Mouse (Mus musculus) midbrain, embryonic 12.5 days (tissue): ENCODE measurements around the gene Magea6. TPM values are rescaled to one million over a fixed set of nuclear protein-coding genes. Genes with fewer than 3 reads are reported as not detected.
"Not testable (repeated sequence)": the region's sequence is repeated elsewhere in the genome, so short reads cannot be mapped to it uniquely, and the experiment has no call there.

Source experiments
- ATAC-seq: fragments of 200-750 bp; cut with Nextera tagmentation; 2 replicates; pipeline ENCODE4 v1.8.0; 2017; ENCODE audit warnings: low read depth, moderate TSS enrichment, moderate library complexity; ENCODE audit not compliant: low FRiP score
- H3K27ac ChIP-seq: fragments of 300-500 bp; sonication (generic); replicated peaks from 2 replicates; pipeline ENCODE4 v1.5.1; 2016; ENCODE audit warnings: mild to moderate bottlenecking
- H3K27me3 ChIP-seq: fragments of 300-500 bp; sonication (generic); 2 replicates; pipeline ENCODE4 v1.6.1; 2016; ENCODE audit warnings: mild to moderate bottlenecking
- H3K36me3 ChIP-seq: fragments of 300-500 bp; sonication (generic); 2 replicates; pipeline ENCODE4 v1.6.1; 2016
- H3K4me1 ChIP-seq: fragments of 300-500 bp; sonication (generic); 2 replicates; pipeline ENCODE4 v1.6.1; 2016
- H3K4me2 ChIP-seq: fragments of 300-500 bp; sonication (generic); replicated peaks from 2 replicates; pipeline ENCODE4 v1.6.1; 2016; ENCODE audit warnings: mild to moderate bottlenecking, moderate library complexity
- H3K4me3 ChIP-seq: fragments of 300-500 bp; sonication (generic); 2 replicates; pipeline ENCODE4 v1.5.1; 2016; ENCODE audit warnings: mild to moderate bottlenecking
- H3K9ac ChIP-seq: fragments of 300-500 bp; sonication (generic); replicated peaks from 2 replicates; pipeline ENCODE4 v1.6.1; 2016; ENCODE audit warnings: mild to moderate bottlenecking, moderate library complexity
- H3K9me3 ChIP-seq: fragments of 300-500 bp; sonication (generic); 2 replicates; pipeline ENCODE4 v1.6.1; 2016; ENCODE audit warnings: mild to moderate bottlenecking
- WGBS: fragments of 180-500 bp; shearing (Covaris S2); methylation state at CpG from one replicate; pipeline ENCODE4 v1.1.7; 2016; 5-methylcytosine and 5-hydroxymethylcytosine counted together
- polyA plus RNA-seq: library from polyadenylated mRNA; unstranded; fragments of >200 nt; fragmentation: Nextera tagmentation; extraction: Ambion mirVana; gene quantifications from 2 replicates; pipeline ENCODE4 v1.2.1, GENCODE M21; 2016

The Magea6 gene
- polyA plus RNA-seq, result not detected in 2 replicates

DNA sequence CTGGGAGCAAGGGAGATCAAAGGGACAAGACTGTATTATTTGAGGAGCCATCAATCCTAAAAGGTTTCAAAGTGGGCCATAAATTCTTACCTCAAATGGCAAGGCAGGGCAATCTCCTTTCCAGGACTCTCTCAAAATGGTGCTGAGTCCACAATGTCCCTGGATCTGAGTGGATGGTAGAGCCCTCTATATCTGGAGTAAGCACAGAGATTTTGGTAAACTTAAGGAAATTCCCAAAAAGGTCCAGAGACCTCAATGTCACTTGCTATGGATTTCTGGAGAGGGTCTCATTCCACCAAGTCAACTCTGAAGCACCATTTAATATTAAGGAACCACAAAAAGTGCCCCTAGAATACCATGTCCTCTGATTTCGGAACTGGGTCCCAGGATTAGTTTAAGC is at the start of gene Magea6:
Gene Magea6 (minus strand): TSS at position 101 of the 400 bp plus-strand sequence.
- not testable (repeated sequence) for H3K4me2 ChIP-seq, H3K4me3 ChIP-seq, H3K27me3 ChIP-seq, H3K27ac ChIP-seq, H3K9ac ChIP-seq, H3K4me1 ChIP-seq, ATAC-seq, H3K9me3 ChIP-seq, H3K36me3 ChIP-seq
- WGBS, result 70% methylated on average over 1 of the region's 1 CpGs

DNA sequence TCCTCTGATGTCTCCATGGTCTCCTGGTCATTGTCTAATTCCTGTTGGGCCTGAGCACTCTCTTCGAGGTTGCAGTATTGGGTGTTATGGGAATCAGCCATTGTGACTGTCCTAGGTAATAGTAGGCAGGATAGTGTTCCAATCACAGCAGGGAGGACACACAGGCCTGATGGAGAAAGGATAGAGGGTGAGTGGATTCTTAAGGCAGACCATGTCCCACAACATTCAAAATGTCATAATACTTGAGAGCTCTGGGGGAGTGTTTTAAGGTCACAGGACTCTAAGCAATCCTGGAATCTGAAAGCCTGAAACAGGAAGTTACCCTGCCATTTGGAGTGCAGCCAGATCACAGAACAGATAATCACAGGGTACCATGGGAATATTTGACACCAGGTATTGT is 13.6 kb upstream of the Magea6 start, which contains the start of gene Magea3:
Gene Magea3 (minus strand): TSS at position 101 of the 400 bp plus-strand sequence.
- not testable (repeated sequence) for H3K4me3 ChIP-seq, H3K4me1 ChIP-seq, H3K9me3 ChIP-seq, H3K4me2 ChIP-seq, H3K27me3 ChIP-seq, H3K36me3 ChIP-seq, ATAC-seq, H3K9ac ChIP-seq, H3K27ac ChIP-seq
- 70% methylated on average over 1 of the region's 1 CpGs for WGBS

DNA sequence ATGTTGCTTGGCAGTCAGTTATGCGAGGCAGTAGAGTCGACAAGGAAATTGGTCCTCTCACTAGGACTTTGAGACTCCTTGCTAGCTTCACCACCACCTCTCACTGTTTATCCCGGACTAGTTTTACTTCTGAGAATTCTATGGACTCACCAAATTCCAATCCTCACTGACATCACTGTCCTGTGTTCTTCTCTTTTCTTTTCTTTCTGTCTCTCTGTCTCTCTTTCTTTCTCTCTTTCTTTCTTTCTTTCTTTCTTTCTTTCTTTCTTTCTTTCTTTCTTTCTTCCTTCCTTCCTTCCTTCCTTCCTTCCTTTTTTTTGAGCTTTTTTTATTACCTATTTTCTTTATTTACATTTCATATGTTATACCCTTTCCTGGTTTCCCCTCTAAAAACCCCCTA is 45.6 kb downstream of the Magea6 start, which contains the start of gene Cldn34b1:
Gene Cldn34b1 (minus strand): TSS at position 101 of the 400 bp plus-strand sequence.
- not testable (repeated sequence) for H3K4me2 ChIP-seq, H3K36me3 ChIP-seq, H3K27ac ChIP-seq, ATAC-seq, H3K4me1 ChIP-seq, H3K9ac ChIP-seq, H3K27me3 ChIP-seq, H3K9me3 ChIP-seq, H3K4me3 ChIP-seq
- 86% methylated on average over 3 of the region's 3 CpGs for WGBS

Other genes starting within 250 kb of the Magea6 start
- gene Cldn34b1, start 45.7 kb downstream of the Magea6 start, polyA plus RNA-seq, result not detected in 2 replicates
- not detected in 2 replicates for gene Magea3, start 13.5 kb upstream of the Magea6 start, polyA plus RNA-seq
- gene Magea8, start 59.9 kb upstream of the Magea6 start, polyA plus RNA-seq, result not detected in 2 replicates
- not detected in 2 replicates for gene Magea5, start 127.2 kb upstream of the Magea6 start, polyA plus RNA-seq
- not detected in 2 replicates for gene Magea1, start 153.8 kb upstream of the Magea6 start, polyA plus RNA-seq
- gene Magea2, start 157.7 kb upstream of the Magea6 start, polyA plus RNA-seq, result not detected in 2 replicates
- gene Cldn34b2, start 192.4 kb upstream of the Magea6 start, polyA plus RNA-seq, result not detected in 2 replicates